Mouse (Mus musculus) erythroblast, adult 5-6 weeks (primary cell): Measurements from ENCODE around the gene Rbfox2. TPM values are rescaled to one million over a fixed set of nuclear protein-coding genes. Genes with fewer than 3 reads are reported as not detected.

Experiments used
- ATAC-seq: replicated peaks from 2 replicates; pipeline ENCODE4 v1.8.0; 2016; ENCODE audit warnings: moderate number of reproducible peaks, mild to moderate bottlenecking, moderate TSS enrichment, inconsistent platforms; ENCODE audit not compliant: poor library complexity, low FRiP score, severe bottlenecking
- total RNA-seq, 2 experiments: library from RNA; stranded (forward) in 1 of 2; stranded (reverse) in 1 of 2; fragments of 150-400 nt in 1 of 2; fragments of 200-764, 138-1000 nt in 1 of 2; gene quantifications; 2 replicates each; pipeline versions ENCODE4 v1.2.3 to v1.2.4; 2015 to 2017; ENCODE audit warnings: low replicate concordance in 2 of 2

Rbfox2 gene
- total RNA-seq, 2 experiments from 2014 or later, result not detected

GRCm38 (mm10) chr15:77122208-77122607, 184.6 kb downstream of the Rbfox2 start:
- no peak for ATAC-seq

GRCm38 (mm10) chr15:77119666-77120065, 187.1 kb downstream of the Rbfox2 start:
- no peak for ATAC-seq

DNA sequence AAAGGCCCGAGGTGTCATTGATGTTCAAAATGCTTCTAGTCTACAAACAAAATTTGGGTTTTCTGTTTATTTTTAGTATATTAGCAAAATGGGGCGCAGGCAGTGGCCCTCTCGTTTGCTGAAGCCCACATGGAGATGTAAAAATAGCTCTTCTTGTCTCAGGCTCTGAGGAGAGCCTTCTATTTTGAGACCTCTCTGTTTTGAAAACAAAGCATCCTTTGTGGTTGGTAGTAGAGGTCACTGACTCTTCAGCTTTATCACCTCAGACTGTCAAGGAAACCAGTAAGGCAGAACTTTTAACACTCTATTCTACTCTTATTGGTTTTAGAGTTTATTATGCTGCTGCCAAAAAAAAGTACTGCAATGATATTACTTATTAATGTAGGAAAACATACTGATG, 189.6 kb downstream of the Rbfox2 start:
- no peak for ATAC-seq

DNA sequence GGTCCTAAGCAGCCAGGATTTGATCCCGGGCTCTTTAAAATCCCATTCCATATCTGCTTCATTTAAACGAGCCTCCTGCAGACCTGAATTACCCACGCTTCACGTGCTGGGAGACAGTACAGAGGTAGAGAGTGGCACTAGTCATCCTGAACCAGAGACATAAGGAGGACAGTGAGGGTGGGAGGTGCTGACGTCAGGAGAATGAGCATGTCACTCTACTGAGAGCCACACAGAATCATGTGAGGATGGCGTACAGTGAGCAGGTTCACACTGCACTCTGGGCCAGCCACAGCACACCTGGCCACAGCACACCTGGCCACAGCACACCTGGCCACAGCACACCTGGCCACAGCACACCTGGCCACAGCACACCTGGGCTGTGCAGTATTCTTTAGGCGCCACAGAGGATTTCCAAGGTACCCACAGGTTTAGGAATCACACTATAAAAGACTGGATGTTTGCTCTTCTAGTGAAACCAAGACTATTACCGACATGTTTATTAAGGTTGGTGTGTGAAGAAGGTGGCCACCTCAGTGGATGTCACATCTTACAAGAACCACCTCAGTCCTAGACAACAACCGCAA, 190.6 kb downstream of the Rbfox2 start:
- no peak for ATAC-seq

DNA sequence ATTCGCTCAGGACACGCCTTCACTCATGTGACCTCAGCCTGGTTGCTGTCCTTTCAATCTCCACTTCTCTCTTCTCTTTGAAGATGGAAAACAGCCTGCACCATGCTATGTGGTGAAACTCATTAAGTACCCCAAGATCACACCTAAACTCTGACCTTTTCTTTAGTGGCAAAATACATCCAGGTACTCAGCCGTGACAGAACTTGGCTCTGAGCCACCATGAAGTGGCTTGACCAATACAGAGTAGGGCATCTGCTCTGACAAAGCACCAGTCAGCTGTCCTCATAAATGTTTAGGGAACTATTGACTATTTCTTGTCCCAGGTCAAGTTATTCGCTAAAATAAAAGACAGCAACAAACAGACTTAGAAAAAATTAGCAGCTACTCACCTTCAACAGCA, 191.3 kb downstream of the Rbfox2 start:
- no peak for ATAC-seq

- no peak for ATAC-seq
Observed at GRCm38 (mm10) chr15:77113591-77113990, 193.2 kb downstream of the Rbfox2 start.

GRCm38 (mm10) chr15:77112378-77112777, 194.4 kb downstream of the Rbfox2 start:
- no peak for ATAC-seq

GRCm38 (mm10) chr15:77111924-77112323, 194.9 kb downstream of the Rbfox2 start:
- ATAC-seq, result no peak

DNA sequence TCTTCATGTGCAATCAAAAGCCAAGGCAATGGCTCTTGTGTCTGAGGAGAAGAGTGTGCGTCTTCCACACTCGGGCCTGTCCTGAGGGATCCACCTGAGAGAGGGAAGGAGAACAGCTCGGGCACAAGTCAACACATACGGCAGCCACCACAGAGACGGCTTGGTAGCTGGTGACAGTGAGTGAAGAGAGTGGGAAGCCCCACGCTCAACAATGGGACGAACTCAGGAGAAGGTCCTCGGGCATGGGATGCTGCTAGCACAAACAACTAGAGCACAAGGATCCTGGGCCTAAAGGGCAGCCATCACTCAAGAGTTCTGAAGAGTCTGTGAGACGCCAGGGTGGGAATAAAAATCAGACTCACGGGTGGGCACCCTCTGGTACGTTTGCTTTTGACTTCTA, 196.4 kb downstream of the Rbfox2 start:
- no peak for ATAC-seq

DNA sequence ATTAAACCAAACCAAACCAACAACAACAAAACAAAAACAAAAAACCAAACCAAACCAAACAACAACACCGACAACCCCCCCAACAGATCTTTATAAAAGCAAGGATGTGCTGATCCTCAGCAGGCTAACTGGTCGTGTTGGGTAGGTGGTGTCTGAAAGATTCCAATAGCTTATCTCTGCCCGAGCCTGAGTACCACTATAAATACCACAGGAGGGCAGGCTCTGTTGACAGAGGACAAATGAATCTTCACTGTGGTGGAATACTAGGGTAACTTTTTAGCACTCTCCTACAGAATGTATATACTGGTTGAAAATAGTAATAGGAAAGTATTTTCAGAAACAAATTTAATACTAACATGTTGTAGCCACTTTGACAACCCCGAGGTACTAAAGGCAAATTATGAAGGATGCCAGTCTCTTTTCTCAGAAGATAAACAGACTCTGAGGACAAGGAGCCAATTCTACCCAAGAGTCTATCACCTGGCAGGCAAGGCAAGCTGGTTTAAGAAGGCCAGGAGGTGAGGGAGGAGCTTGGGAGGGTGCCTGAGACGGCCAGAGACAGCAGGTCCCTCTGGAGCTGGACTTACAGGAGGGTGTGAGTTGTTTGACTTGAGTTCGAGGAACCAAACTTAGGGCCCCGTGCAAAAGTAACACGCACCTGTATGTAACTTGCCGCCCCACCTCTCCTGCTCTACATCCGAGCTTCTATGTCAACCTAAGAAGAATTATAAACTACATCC, 199.5 kb downstream of the Rbfox2 start:
- no peak for ATAC-seq

GRCm38 (mm10) chr15:77105273-77105672, 201.5 kb downstream of the Rbfox2 start:
- ATAC-seq, result no peak

DNA sequence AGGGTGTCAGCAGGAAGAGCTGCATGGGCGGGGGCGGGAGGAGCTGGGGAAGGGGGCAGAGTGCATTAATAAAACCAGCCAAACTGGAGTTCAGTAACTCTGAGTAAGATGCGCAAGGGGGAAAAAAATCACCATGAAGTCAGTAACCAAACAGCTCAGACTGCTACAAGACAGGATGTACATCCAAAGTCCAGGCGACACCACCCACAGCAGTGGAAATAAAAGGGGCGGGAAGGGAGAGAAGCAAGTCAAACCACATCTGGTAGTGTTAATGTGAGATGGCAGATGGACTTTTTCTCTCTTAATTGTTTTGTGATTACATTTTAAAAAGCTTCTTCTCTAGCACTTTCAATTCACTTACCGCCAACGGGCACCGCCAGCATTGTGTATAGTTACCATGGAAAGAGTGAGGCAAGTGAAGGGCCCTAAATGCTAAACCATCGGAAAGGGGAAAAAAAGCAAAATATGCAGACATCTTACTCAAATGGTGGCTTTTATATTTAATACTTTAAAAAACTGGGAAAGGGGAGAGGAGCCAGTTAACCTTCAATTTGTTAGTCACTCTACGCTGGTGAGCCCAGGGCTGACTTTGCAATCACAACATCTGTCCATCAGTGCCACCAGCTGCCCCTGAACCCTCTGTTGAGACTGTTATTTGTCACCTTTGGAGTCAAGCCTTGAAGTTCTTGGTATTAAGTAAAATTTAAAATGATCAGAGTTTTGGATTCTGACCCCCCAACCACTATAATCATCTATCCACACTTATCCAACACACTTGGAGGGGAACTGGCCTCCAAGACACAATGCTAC, 202.2 kb downstream of the Rbfox2 start:
- ATAC-seq, result no peak

GRCm38 (mm10) chr15:77102685-77103084, 204.1 kb downstream of the Rbfox2 start:
- ATAC-seq, result no peak

DNA sequence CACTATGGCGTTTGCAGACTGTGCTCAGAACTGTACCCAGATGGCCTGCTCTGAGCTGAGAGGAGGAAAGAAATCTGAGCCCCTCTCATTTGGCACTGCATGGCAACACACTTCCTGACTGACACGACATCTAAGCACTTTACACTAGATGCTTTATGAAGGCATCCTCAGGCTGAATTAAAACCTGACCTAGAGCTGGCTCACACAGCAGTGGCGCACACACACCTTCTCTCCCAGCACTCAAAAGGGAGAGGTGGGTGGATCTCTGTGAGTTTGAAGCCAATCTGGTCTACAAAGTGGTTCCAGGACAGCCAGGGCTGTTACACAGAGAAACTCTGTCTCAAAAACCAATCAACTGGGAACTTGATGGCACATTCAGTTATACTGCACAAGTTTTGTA, 207.0 kb downstream of the Rbfox2 start:
- ATAC-seq, result no peak

GRCm38 (mm10) chr15:77097358-77097757, 209.4 kb downstream of the Rbfox2 start:
- no peak for ATAC-seq

GRCm38 (mm10) chr15:77095216-77095615, 211.6 kb downstream of the Rbfox2 start:
- ATAC-seq, result no peak

DNA sequence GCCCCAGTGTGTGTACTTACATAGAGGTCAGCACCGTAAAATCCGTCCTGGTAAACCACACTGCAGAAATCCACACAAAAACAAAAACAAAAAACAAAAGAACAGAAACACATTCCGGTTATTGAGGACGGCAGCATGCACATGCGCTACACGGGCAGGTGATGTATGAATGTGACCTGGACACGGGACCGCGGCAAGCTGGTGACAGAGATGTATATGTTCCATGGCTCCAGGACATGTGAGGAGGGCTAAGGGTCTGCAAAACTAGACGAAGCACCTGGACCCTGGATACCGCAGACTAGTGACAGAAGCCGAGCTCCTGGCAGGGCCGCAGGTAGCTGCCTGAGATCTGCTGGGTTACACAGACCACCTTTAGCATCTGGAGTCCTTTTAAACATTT, 212.4 kb downstream of the Rbfox2 start:
- ATAC-seq, result no peak

- no peak for ATAC-seq
Observed at GRCm38 (mm10) chr15:77091394-77091793, 215.4 kb downstream of the Rbfox2 start.

- ATAC-seq, result no peak
Observed at GRCm38 (mm10) chr15:77090531-77090930, 216.3 kb downstream of the Rbfox2 start.

DNA sequence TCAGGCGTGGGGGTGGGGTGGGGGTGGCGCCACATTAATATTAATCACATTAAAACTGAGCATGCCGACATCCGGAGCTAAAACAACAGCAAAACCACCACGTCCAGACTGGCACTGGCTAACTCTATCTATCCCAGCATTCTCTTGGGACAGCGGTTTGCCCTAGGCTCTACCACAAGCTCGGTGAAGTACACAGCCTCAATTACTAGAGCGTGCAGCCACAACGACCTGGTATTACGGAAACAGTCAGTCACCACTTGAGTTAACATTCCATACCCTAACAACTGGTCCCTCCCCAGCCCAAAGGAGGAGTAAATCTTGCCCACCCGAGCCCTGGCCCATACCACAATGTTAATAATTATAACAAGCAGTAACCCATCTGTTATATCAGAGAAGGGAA, 217.6 kb downstream of the Rbfox2 start:
- no peak for ATAC-seq

GRCm38 (mm10) chr15:77086488-77086887, 220.3 kb downstream of the Rbfox2 start:
- ATAC-seq, result no peak
